Mouse (Mus musculus) forebrain, postnatal 0 days (tissue): ENCODE data around the gene Gm20661. TPM values are rescaled to one million over a fixed set of nuclear protein-coding genes. Genes with fewer than 3 reads are reported as not detected.

Experiments
- ATAC-seq: fragments of 200-750 bp; cut with Nextera tagmentation; 2 replicates; pipeline ENCODE4 v1.8.0; 2017; ENCODE audit warnings: mild to moderate bottlenecking, moderate library complexity
- DNase-seq: peaks from one replicate; pipeline ENCODE4 v3.0.0-alpha.2; 2015
- H3K27ac ChIP-seq: fragments of 300-500 bp; sonication (generic); 2 replicates; pipeline ENCODE4 v1.5.1; 2014; ENCODE audit warnings: low read depth, mild to moderate bottlenecking, antibody characterized with exemption, low read length, moderate library complexity, mixed read lengths
- H3K27me3 ChIP-seq: fragments of 300-500 bp; sonication (generic); 2 replicates; pipeline ENCODE4 v1.6.1; 2014; ENCODE audit warnings: mild to moderate bottlenecking, low read length, mixed read lengths; ENCODE audit not compliant: insufficient read depth
- H3K36me3 ChIP-seq: fragments of 300-500 bp; sonication (generic); 2 replicates; pipeline ENCODE4 v1.6.1; 2014; ENCODE audit warnings: mild to moderate bottlenecking, moderate library complexity; ENCODE audit not compliant: insufficient read depth
- H3K4me1 ChIP-seq: fragments of 300-500 bp; sonication (generic); 2 replicates; pipeline ENCODE4 v1.6.1; 2014; ENCODE audit warnings: antibody characterized with exemption; ENCODE audit not compliant: insufficient read depth
- H3K4me2 ChIP-seq: fragments of 300-500 bp; sonication (generic); 2 replicates; pipeline ENCODE4 v1.6.1; 2014; ENCODE audit warnings: low read depth, mild to moderate bottlenecking, moderate library complexity
- H3K4me3 ChIP-seq: fragments of 300-500 bp; sonication (generic); 2 replicates; pipeline ENCODE4 v1.5.1; 2014; ENCODE audit warnings: low read depth, low read length, mixed read lengths
- H3K9ac ChIP-seq: fragments of 300-500 bp; sonication (generic); 2 replicates; pipeline ENCODE4 v1.6.1; 2014; ENCODE audit warnings: mild to moderate bottlenecking
- H3K9me3 ChIP-seq: fragments of 300-500 bp; sonication (generic); 2 replicates; pipeline ENCODE4 v1.6.1; 2016; ENCODE audit warnings: low read length
- CTCF ChIP-seq: sonication (generic); IDR thresholded peaks from 2 replicates; pipeline ENCODE4 v1.5.1; 2016; ENCODE audit warnings: antibody characterized with exemption, control low read depth, low read depth
- WGBS: fragments of 180-500 bp; shearing (Covaris S2); extraction: QIAGEN DNeasy Blood & Tissue Kit; methylation state at CpG from one replicate; pipeline ENCODE4 v1.1.7; 2014; 5-methylcytosine and 5-hydroxymethylcytosine counted together
- polyA plus RNA-seq: library from polyadenylated mRNA; unstranded; fragments of >200 nt; fragmentation: Nextera tagmentation; extraction: Ambion mirVana; gene quantifications from 2 replicates; pipeline ENCODE4 v1.2.1, GENCODE M21; 2015
- total RNA-seq: library from RNA; depleted of rRNA; stranded (reverse); fragments of >200 nt; gene quantifications from 2 replicates; pipeline ENCODE4 v1.2.3, GENCODE M21; 2014

The Gm20661 gene
- total and polyA plus RNA-seq, 2 experiments from 2014 or later: 0.12 TPM; not detected in 1

- Histone ChIP-seq H3K27ac (no peak within 1 kb of the TSS), H3K9me3 (no peaks in the 10 kb centered on the region), H3K9ac (no peak within 1 kb of the TSS), H3K4me1 (no peaks in the 10 kb centered on the region), H3K27me3 (no peaks in the 10 kb centered on the region), H3K4me3 (no peak within 1 kb of the TSS), H3K4me2 (no peak within 1 kb of the TSS), H3K36me3 (0 out of 2 replicates have a peak, but pooled peaks cover 5% of the 10 kb centered on the region)
- WGBS: 77% methylated on average over 12 of the region's 12 CpGs
- ATAC-seq (no peak), DNase-seq (no peak)
- no peak for TF ChIP-seq CTCF
These were observed 7.2 kb upstream of the Gm20661 start, which contains the start of gene Uba7 for GRCm38 (mm10) chr9:107975399-107976386. TSS of gene Uba7 (plus strand) at chr9:107975505.

GRCm38 (mm10) chr9:107978815-107979214 lies 4.0 kb upstream of the Gm20661 start:
- H3K36me3 ChIP-seq: no peaks in the 10 kb centered on the region
- no peak overlapping the region for H3K27ac ChIP-seq
- H3K9ac ChIP-seq: no peak overlapping the region
- H3K27me3 ChIP-seq: no peaks in the 10 kb centered on the region
- no peak overlapping the region for H3K4me3 ChIP-seq
- TF ChIP-seq CTCF: no peak
- no peak for DNase-seq
- H3K9me3 ChIP-seq: no peaks in the 10 kb centered on the region
- 86% methylated on average over 12 of the region's 12 CpGs for WGBS
- peaks cover 5% of the 10 kb centered on the region; the same call in 1 of the 2 replicates for H3K4me1 ChIP-seq
- H3K4me2 ChIP-seq: no peak overlapping the region
- no peak for ATAC-seq

GRCm38 (mm10) chr9:107981684-107982605 lies 913 bp upstream of the Gm20661 start:
- WGBS: 59% methylated on average over 7 of the region's 7 CpGs
- no peak overlapping the region for H3K4me3 ChIP-seq
- no peaks in the 10 kb centered on the region for H3K9me3 ChIP-seq
- no peak overlapping the region for H3K9ac ChIP-seq
- peaks cover 5% of the 10 kb centered on the region; the same call in 1 of the 2 replicates for H3K4me1 ChIP-seq
- TF ChIP-seq CTCF: no peak
- H3K4me2 ChIP-seq: no peak overlapping the region
- DNase-seq (no peak), ATAC-seq (no peak)
- H3K27ac ChIP-seq: peak overlapping the region; percentile 66
- H3K27me3 ChIP-seq: no peaks in the 10 kb centered on the region
- no peaks in the 10 kb centered on the region for H3K36me3 ChIP-seq

- Histone ChIP-seq H3K27ac (peak overlapping the region; percentile 66; the same call in 1 of the 2 replicates), H3K27me3 (no peaks in the 10 kb centered on the region), H3K4me3 (no peak overlapping the region), H3K36me3 (no peaks in the 10 kb centered on the region), H3K4me2 (no peak overlapping the region), H3K9ac (no peak overlapping the region), H3K9me3 (no peaks in the 10 kb centered on the region), H3K4me1 (peaks cover 5% of the 10 kb centered on the region; the same call in 1 of the 2 replicates)
- WGBS: 41% methylated on average over 4 of the region's 4 CpGs
- no peak for TF ChIP-seq CTCF
- ATAC-seq (no peak), DNase-seq (no peak)
These were observed 598 bp downstream of the Gm20661 start for GRCm38 (mm10) chr9:107983421-107983890.

GRCm38 (mm10) chr9:107984052-107984753 lies 1.3 kb downstream of the Gm20661 start:
- Histone ChIP-seq H3K36me3 (no peaks in the 10 kb centered on the region), H3K27me3 (no peaks in the 10 kb centered on the region), H3K9me3 (no peaks in the 10 kb centered on the region), H3K27ac (0 out of 2 replicates have a peak overlapping the region, but pooled peaks have one; percentile 21), H3K9ac (no peak overlapping the region), H3K4me2 (peak overlapping the region; percentile 91), H3K4me3 (0 out of 2 replicates have a peak overlapping the region, but pooled peaks have one; percentile 64), H3K4me1 (peaks cover 5% of the 10 kb centered on the region; the same call in 1 of the 2 replicates)
- no peak for TF ChIP-seq CTCF
- 81% methylated on average over 19 of the region's 19 CpGs for WGBS
- DNase-seq (no peak), ATAC-seq (no peak)

- ATAC-seq: no peak
- DNase-seq: no peak
- no peaks in the 10 kb centered on the region for H3K27me3 ChIP-seq
- peak overlapping the region; percentile 91 for H3K4me2 ChIP-seq
- H3K4me3 ChIP-seq: peak overlapping the region; percentile 64; the same call in 1 of the 2 replicates
- no peak for TF ChIP-seq CTCF
- 62% methylated on average over 9 of the region's 9 CpGs for WGBS
- H3K4me1 ChIP-seq: peaks cover 5% of the 10 kb centered on the region; the same call in 1 of the 2 replicates
- H3K9me3 ChIP-seq: no peaks in the 10 kb centered on the region
- no peaks in the 10 kb centered on the region for H3K36me3 ChIP-seq
- H3K9ac ChIP-seq: peak overlapping the region; percentile 55
- H3K27ac ChIP-seq: no peak overlapping the region
These were observed 1.8 kb downstream of the Gm20661 start for GRCm38 (mm10) chr9:107984754-107985055.
